Mouse (Mus musculus) liver (tissue): ENCODE measurements around the gene Sf1.

Source experiments
- DNase-seq: peaks from one replicate; pipeline ENCODE4 v3.0.0-alpha.2; 2020; ENCODE audit warnings: mixed read lengths

Sf1 gene

GRCm38 (mm10) chr19:6400096-6401086, 36.9 kb downstream of the Sf1 start:
- no peak for DNase-seq

GRCm38 (mm10) chr19:6401131-6401815, 37.8 kb downstream of the Sf1 start:
- DNase-seq = peak; percentile 79

GRCm38 (mm10) chr19:6401951-6402350, 38.5 kb downstream of the Sf1 start:
- peak; percentile 41 for DNase-seq

GRCm38 (mm10) chr19:6403869-6404268, 40.4 kb downstream of the Sf1 start:
- no peak for DNase-seq

- no peak for DNase-seq
These were observed 41.9 kb downstream of the Sf1 start for GRCm38 (mm10) chr19:6405433-6405832.

GRCm38 (mm10) chr19:6407109-6407508, 43.6 kb downstream of the Sf1 start:
- DNase-seq = no peak

- no peak for DNase-seq
These were observed 44.5 kb downstream of the Sf1 start for GRCm38 (mm10) chr19:6407816-6408510.

GRCm38 (mm10) chr19:6408749-6409148, 45.3 kb downstream of the Sf1 start:
- DNase-seq = no peak

GRCm38 (mm10) chr19:6409176-6409575, 45.7 kb downstream of the Sf1 start:
- no peak for DNase-seq

- DNase-seq = no peak
These were observed 46.4 kb downstream of the Sf1 start for GRCm38 (mm10) chr19:6409936-6410335.

GRCm38 (mm10) chr19:6412798-6413197, 49.3 kb downstream of the Sf1 start:
- no peak for DNase-seq

- no peak for DNase-seq
These were observed 52.0 kb downstream of the Sf1 start for GRCm38 (mm10) chr19:6415454-6415853.

GRCm38 (mm10) chr19:6416124-6416770, 52.8 kb downstream of the Sf1 start:
- DNase-seq = no peak

GRCm38 (mm10) chr19:6416894-6417761, 53.6 kb downstream of the Sf1 start:
- no peak for DNase-seq

- DNase-seq = peak; percentile 76
These were observed 54.9 kb downstream of the Sf1 start, which contains the start of gene Nrxn2 for GRCm38 (mm10) chr19:6418233-6418879. Gene Nrxn2 (plus strand): TSS chr19:6418731.

GRCm38 (mm10) chr19:6418984-6419692, 55.6 kb downstream of the Sf1 start:
- DNase-seq = no peak

GRCm38 (mm10) chr19:6419805-6420310, 56.4 kb downstream of the Sf1 start:
- no peak for DNase-seq

GRCm38 (mm10) chr19:6420481-6421210, 57.2 kb downstream of the Sf1 start:
- no peak for DNase-seq

- no peak for DNase-seq
These were observed 57.7 kb downstream of the Sf1 start for GRCm38 (mm10) chr19:6421211-6421590.
